Mouse (Mus musculus) stomach, embryonic 16.5 days (tissue): ENCODE measurements around the gene Ankrd55. TPM values are rescaled to one million over a fixed set of nuclear protein-coding genes. Genes with fewer than 3 reads are reported as not detected.

ENCODE experiments used
- ATAC-seq: fragments of 200-750 bp; cut with Nextera tagmentation; 2 replicates; pipeline ENCODE4 v1.8.0; 2017; ENCODE audit warnings: moderate number of reproducible peaks, moderate TSS enrichment; ENCODE audit not compliant: insufficient read depth, low FRiP score
- H3K27ac ChIP-seq: fragments of 300-500 bp; sonication (generic); 2 replicates; pipeline ENCODE4 v1.5.1; 2014; ENCODE audit warnings: low read length
- H3K27me3 ChIP-seq: fragments of 300-500 bp; sonication (generic); 2 replicates; pipeline ENCODE4 v1.6.1; 2014; ENCODE audit warnings: low read length, control low read depth, mixed read lengths; ENCODE audit not compliant: control insufficient read depth, insufficient read depth
- H3K36me3 ChIP-seq: fragments of 300-500 bp; sonication (generic); 2 replicates; pipeline ENCODE4 v1.6.1; 2014; ENCODE audit warnings: low read length; ENCODE audit not compliant: control insufficient read depth, insufficient read depth
- H3K4me1 ChIP-seq: fragments of 300-500 bp; sonication (generic); 2 replicates; pipeline ENCODE4 v1.6.1; 2014; ENCODE audit warnings: low read length, control low read depth, mixed read lengths; ENCODE audit not compliant: control insufficient read depth, insufficient read depth
- H3K4me2 ChIP-seq: fragments of 300-500 bp; sonication (generic); 2 replicates; pipeline ENCODE4 v1.6.1; 2014; ENCODE audit warnings: low read depth, low read length, mixed read lengths
- H3K4me3 ChIP-seq: fragments of 300-500 bp; sonication (generic); replicated peaks from 2 replicates; pipeline ENCODE4 v1.5.1; 2014; ENCODE audit warnings: mild to moderate bottlenecking, low read length
- H3K9ac ChIP-seq: fragments of 300-500 bp; sonication (generic); 2 replicates; pipeline ENCODE4 v1.6.1; 2014; ENCODE audit warnings: low read length
- H3K9me3 ChIP-seq: fragments of 300-500 bp; sonication (generic); replicated peaks from 2 replicates; pipeline ENCODE4 v1.6.1; 2016; ENCODE audit warnings: low read length, control low read depth; ENCODE audit not compliant: control insufficient read depth
- WGBS: fragments of 180-500 bp; shearing (Covaris S2); extraction: QIAGEN DNeasy Blood & Tissue Kit; methylation state at CpG from one replicate; pipeline ENCODE4 v1.1.7; 2014; 5-methylcytosine and 5-hydroxymethylcytosine counted together
- polyA plus RNA-seq: library from polyadenylated mRNA; unstranded; fragments of >200 nt; fragmentation: Nextera tagmentation; extraction: Ambion mirVana; gene quantifications from 2 replicates; pipeline ENCODE4 v1.2.1, GENCODE M21; 2015

The Ankrd55 gene
- polyA plus RNA-seq, 1 experiment from 2014 or later, result 0.39 TPM

GRCm38 (mm10) chr13:112407776-112408490 is 119.7 kb downstream of the Ankrd55 start:
- Histone ChIP-seq H3K9me3 (no peaks in the 10 kb centered on the region), H3K27me3 (no peaks in the 10 kb centered on the region), H3K4me3 (no peak overlapping the region), H3K4me1 (no peaks in the 10 kb centered on the region), H3K4me2 (no peak overlapping the region), H3K27ac (no peak overlapping the region), H3K9ac (no peak overlapping the region), H3K36me3 (no peaks in the 10 kb centered on the region)
- 78% methylated on average over 9 of the region's 9 CpGs for WGBS
- no peak for ATAC-seq

GRCm38 (mm10) chr13:112408701-112409100 is 120.5 kb downstream of the Ankrd55 start:
- Histone ChIP-seq H3K27me3 (no peaks in the 10 kb centered on the region), H3K9me3 (no peaks in the 10 kb centered on the region), H3K4me1 (no peaks in the 10 kb centered on the region), H3K27ac (no peak overlapping the region), H3K9ac (no peak overlapping the region), H3K36me3 (no peaks in the 10 kb centered on the region), H3K4me2 (no peak overlapping the region), H3K4me3 (no peak overlapping the region)
- whole genome bisulfite sequencing, result 76% methylated on average over 4 of the region's 4 CpGs
- no peak for ATAC-seq

- no peak overlapping the region for H3K4me2 ChIP-seq
- 76% methylated on average over 2 of the region's 2 CpGs for WGBS
- no peaks in the 10 kb centered on the region for H3K4me1 ChIP-seq
These were observed 121.1 kb downstream of the Ankrd55 start for GRCm38 (mm10) chr13:112409331-112409730.

GRCm38 (mm10) chr13:112409851-112410250 is 121.6 kb downstream of the Ankrd55 start:
- no peaks in the 10 kb centered on the region for H3K4me1 ChIP-seq
- no peak for ATAC-seq
- no peak overlapping the region for H3K4me2 ChIP-seq
- no peak overlapping the region for H3K27ac ChIP-seq
- no peak overlapping the region for H3K9ac ChIP-seq
- H3K9me3 ChIP-seq, result no peaks in the 10 kb centered on the region
- H3K4me3 ChIP-seq, result no peak overlapping the region
- H3K27me3 ChIP-seq, result no peaks in the 10 kb centered on the region
- WGBS, result 91% methylated on average over 1 of the region's 1 CpGs
- H3K36me3 ChIP-seq, result no peaks in the 10 kb centered on the region

More at GRCm38 (mm10) chr13:112409331-112409730, 121.1 kb downstream of the Ankrd55 start:
- no peaks in the 10 kb centered on the region for H3K9me3 ChIP-seq
- no peaks in the 10 kb centered on the region for H3K36me3 ChIP-seq
- H3K4me3 ChIP-seq, result no peak overlapping the region
- no peak for ATAC-seq
- no peak overlapping the region for H3K27ac ChIP-seq
- H3K9ac ChIP-seq, result no peak overlapping the region
- H3K27me3 ChIP-seq, result no peaks in the 10 kb centered on the region

GRCm38 (mm10) chr13:112410461-112410860 is 122.2 kb downstream of the Ankrd55 start:
- Histone ChIP-seq H3K9ac (no peak overlapping the region), H3K4me2 (no peak overlapping the region), H3K27me3 (no peaks in the 10 kb centered on the region), H3K27ac (no peak overlapping the region), H3K36me3 (no peaks in the 10 kb centered on the region), H3K4me1 (no peaks in the 10 kb centered on the region), H3K9me3 (no peaks in the 10 kb centered on the region), H3K4me3 (no peak overlapping the region)
- no peak for ATAC-seq
- WGBS, result 86% methylated on average over 4 of the region's 4 CpGs

GRCm38 (mm10) chr13:112411216-112411822 is 123.1 kb downstream of the Ankrd55 start:
- Histone ChIP-seq H3K4me3 (no peak overlapping the region), H3K4me2 (no peak overlapping the region), H3K9ac (no peak overlapping the region), H3K9me3 (no peaks in the 10 kb centered on the region), H3K4me1 (peaks cover under 1% of the 10 kb centered on the region; the same call in 1 of the 2 replicates), H3K27ac (no peak overlapping the region), H3K36me3 (no peaks in the 10 kb centered on the region), H3K27me3 (no peaks in the 10 kb centered on the region)
- ATAC-seq, result no peak
- WGBS, result 48% methylated on average over 5 of the region's 5 CpGs

- ATAC-seq, result no peak
- no peaks in the 10 kb centered on the region for H3K9me3 ChIP-seq
- no peak overlapping the region for H3K4me2 ChIP-seq
- no peaks in the 10 kb centered on the region for H3K36me3 ChIP-seq
- H3K27me3 ChIP-seq, result no peaks in the 10 kb centered on the region
- no peak overlapping the region for H3K9ac ChIP-seq
- H3K4me1 ChIP-seq, result peaks cover 9% of the 10 kb centered on the region
- H3K27ac ChIP-seq, result no peak overlapping the region
- 81% methylated on average over 2 of the region's 3 CpGs for WGBS
- H3K4me3 ChIP-seq, result no peak overlapping the region
These were observed 124.0 kb downstream of the Ankrd55 start for GRCm38 (mm10) chr13:112412251-112412650.

- Histone ChIP-seq H3K4me3 (no peak overlapping the region), H3K9ac (no peak overlapping the region), H3K27ac (no peak overlapping the region), H3K27me3 (no peaks in the 10 kb centered on the region), H3K9me3 (no peaks in the 10 kb centered on the region), H3K4me2 (no peak overlapping the region), H3K4me1 (peaks cover 9% of the 10 kb centered on the region), H3K36me3 (no peaks in the 10 kb centered on the region)
- no peak for ATAC-seq
- WGBS, result 80% methylated on average over 5 of the region's 5 CpGs
These were observed 124.6 kb downstream of the Ankrd55 start for GRCm38 (mm10) chr13:112412824-112413223.

GRCm38 (mm10) chr13:112413611-112414010 is 125.4 kb downstream of the Ankrd55 start:
- 87% methylated on average over 8 of the region's 8 CpGs for WGBS
- Histone ChIP-seq H3K4me2 (no peak overlapping the region), H3K36me3 (no peaks in the 10 kb centered on the region), H3K9ac (no peak overlapping the region), H3K27ac (no peak overlapping the region), H3K9me3 (no peaks in the 10 kb centered on the region), H3K4me3 (no peak overlapping the region), H3K27me3 (no peaks in the 10 kb centered on the region), H3K4me1 (peaks cover 9% of the 10 kb centered on the region)
- no peak for ATAC-seq
